Mouse (Mus musculus) duodenum, adult 2 months (tissue): ENCODE measurements around the gene Rhox3h. TPM values are rescaled to one million over a fixed set of nuclear protein-coding genes. Genes with fewer than 3 reads are reported as not detected.

Experiments
- polyA plus RNA-seq: library from polyadenylated mRNA; depleted of rRNA; stranded (reverse); fragments of >200 nt; gene quantifications from 2 replicates; pipeline ENCODE4 v1.2.3, GENCODE M21; 2012; ENCODE audit warnings: low replicate concordance; rRNA removed

Rhox3h gene
- not detected in 2 replicates for polyA plus RNA-seq

DNA sequence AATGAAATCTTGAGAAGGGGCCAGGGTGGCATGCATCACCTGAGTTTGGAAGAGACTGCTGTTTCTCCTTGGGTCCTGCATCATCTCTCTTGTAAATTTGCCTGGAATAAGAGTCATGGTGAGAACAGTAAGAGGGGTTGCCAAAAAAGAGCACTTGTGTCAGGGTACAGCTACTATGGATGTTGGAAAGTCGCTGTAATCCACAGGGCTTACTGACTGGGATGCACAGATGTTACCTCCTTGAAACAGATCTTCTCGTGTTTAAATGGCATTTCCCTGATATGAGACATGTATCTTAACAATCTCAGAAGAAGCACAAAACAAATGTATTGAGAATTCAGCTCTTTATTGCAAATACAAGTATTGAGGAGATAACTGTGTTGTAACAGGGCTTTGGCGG, at the start of gene Rhox3h:
Gene Rhox3h (minus strand): TSS at position 101 of the 400 bp plus-strand sequence.

DNA sequence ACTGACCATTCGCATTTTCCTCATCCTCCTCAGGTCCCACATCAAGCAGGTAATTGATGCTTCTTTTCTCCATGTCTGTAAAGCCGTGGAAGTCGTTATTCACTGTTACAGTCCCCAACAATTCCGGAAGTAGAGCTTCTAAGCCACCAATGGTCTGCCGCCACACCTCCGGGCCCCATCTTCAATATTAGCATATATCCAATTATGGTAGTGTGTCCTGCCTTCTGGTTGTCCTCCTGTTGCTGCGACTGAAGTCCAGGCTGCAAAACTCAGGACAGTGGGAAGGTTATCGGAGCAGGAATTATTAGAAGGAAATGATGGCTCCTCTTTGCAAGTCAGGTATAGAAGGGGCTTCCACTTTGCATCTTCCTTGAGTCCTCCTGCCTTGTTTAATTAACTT, 4.6 kb upstream of the Rhox3h start, which contains the start of gene Rhox2h:
Gene Rhox2h (minus strand): TSS at position 101 of the 400 bp plus-strand sequence.

DNA sequence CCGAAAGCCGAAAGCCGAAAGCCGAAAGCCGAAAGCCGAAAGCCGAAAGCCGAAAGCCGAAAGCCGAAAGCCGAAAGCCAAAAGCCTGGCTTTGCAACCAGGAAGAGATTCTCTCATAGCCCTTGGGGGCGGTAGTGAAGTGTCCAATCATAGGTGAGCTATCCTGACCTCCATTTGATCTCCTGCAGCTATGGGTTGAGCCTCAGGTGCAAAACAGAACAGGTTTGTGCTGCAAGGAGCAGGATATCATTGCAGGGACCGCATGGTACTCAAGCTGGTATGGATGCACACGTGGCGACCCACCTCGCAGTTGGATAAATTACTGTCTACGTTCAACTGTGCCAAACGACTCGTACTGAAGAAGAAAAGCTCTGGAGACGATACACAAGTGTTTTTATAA, 17.3 kb downstream of the Rhox3h start, which contains the start of gene Rhox4g:
Gene Rhox4g (minus strand): TSS at position 101 of the 400 bp plus-strand sequence.

DNA sequence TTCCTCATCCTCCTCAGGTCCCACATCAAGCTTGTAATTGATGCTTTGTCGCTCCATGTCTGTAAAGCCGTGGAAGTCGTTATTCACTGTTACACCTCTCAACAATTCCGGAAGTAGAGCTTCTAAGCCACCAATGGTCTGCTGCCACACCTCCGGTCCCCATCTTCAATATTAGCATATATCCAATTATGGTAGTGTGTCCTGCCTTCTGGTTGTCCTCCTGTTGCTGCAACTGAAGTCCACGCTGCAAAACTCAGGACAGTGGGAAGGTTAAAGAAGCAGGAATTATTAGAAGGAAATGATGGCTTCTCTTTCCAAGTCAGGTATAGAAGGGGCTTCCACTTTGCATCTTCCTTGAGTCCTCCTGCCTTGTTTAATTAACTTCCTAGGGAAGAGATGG, 25.2 kb downstream of the Rhox3h start, which contains the start of gene Rhox2g:
Gene Rhox2g (minus strand): TSS at position 101 of the 400 bp plus-strand sequence.

DNA sequence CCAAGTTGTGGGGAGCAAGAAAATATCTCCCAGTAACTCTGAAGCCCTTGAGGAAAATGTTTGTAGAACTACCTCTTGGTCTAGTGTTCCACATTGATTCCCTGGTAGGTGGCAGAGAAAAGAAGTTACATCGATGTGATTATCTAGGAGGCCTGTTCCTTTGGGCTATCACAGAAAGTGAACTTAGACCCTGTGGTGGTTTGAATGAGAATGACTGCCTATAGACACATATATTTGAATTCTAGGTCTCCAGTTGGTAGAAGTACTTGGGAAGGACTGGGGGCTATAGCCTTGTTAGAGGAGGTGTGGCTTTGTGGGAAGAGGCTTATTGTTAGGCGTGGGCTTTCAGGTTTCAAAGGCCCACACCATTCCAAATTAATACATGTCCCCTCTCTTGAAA, 40.1 kb downstream of the Rhox3h start, which contains the start of gene Rhox3g:
Gene Rhox3g (minus strand): TSS at position 101 of the 400 bp plus-strand sequence.

Other genes starting within 250 kb of the Rhox3h start
- not detected in 2 replicates for gene Rhox4b, start 236.3 kb downstream of the Rhox3h start, polyA plus RNA-seq
- gene Rhox2c, start 215.1 kb downstream of the Rhox3h start, polyA plus RNA-seq = not detected in 2 replicates
- gene Rhox3c, start 210.2 kb downstream of the Rhox3h start, polyA plus RNA-seq = not detected in 2 replicates
- gene Rhox4c, start 188.4 kb downstream of the Rhox3h start, polyA plus RNA-seq = not detected in 2 replicates
- not detected in 2 replicates for gene Rhox2d, start 175.3 kb downstream of the Rhox3h start, polyA plus RNA-seq
- not detected in 2 replicates for gene Rhox4d, start 154.4 kb downstream of the Rhox3h start, polyA plus RNA-seq
- gene Rhox2e, start 138.3 kb downstream of the Rhox3h start, polyA plus RNA-seq = not detected in 2 replicates
- not detected in 2 replicates for gene Rhox3e, start 126.7 kb downstream of the Rhox3h start, polyA plus RNA-seq
- not detected in 2 replicates for gene Rhox4e, start 111.4 kb downstream of the Rhox3h start, polyA plus RNA-seq
- not detected in 2 replicates for gene Rhox2f, start 97.4 kb downstream of the Rhox3h start, polyA plus RNA-seq
- not detected in 2 replicates for gene Rhox3f, start 87.8 kb downstream of the Rhox3h start, polyA plus RNA-seq
- gene Rhox4f, start 61.1 kb downstream of the Rhox3h start, polyA plus RNA-seq = not detected in 2 replicates
- not detected in 2 replicates for gene Rhox3g, start 40.2 kb downstream of the Rhox3h start, polyA plus RNA-seq
- not detected in 2 replicates for gene Rhox2g, start 25.3 kb downstream of the Rhox3h start, polyA plus RNA-seq
- not detected in 2 replicates for gene Rhox4g, start 17.4 kb downstream of the Rhox3h start, polyA plus RNA-seq
- not detected in 2 replicates for gene Rhox2h, start 4.5 kb upstream of the Rhox3h start, polyA plus RNA-seq
- not detected in 2 replicates for gene Rhox5, start 136.1 kb upstream of the Rhox3h start, polyA plus RNA-seq
- gene Rhox6, start 158.1 kb upstream of the Rhox3h start, polyA plus RNA-seq = not detected in 2 replicates
- not detected in 2 replicates for gene Rhox7a, start 162.9 kb upstream of the Rhox3h start, polyA plus RNA-seq
- not detected in 2 replicates for gene Rhox8, start 210.2 kb upstream of the Rhox3h start, polyA plus RNA-seq
- not detected in 2 replicates for gene Rhox7b, start 228.5 kb upstream of the Rhox3h start, polyA plus RNA-seq
- gene Rhox9, start 233.0 kb upstream of the Rhox3h start, polyA plus RNA-seq = not detected in 2 replicates